Mouse (Mus musculus): ENCODE results near the gene Psmb4. TPM values are rescaled to one million over a fixed set of nuclear protein-coding genes. Genes with fewer than 3 reads are reported as not detected.

Gene Psmb4
- 348 TPM for polyA plus RNA-seq (2017; shearing (Covaris generic))

GRCm38 (mm10) chr3:94886316-94887224 lies at the start of gene Psmb4:
Gene Psmb4 (minus strand): TSS chr3:94886961.

GRCm38 (mm10) chr3:94932809-94933564 lies 46.2 kb upstream of the Psmb4 start, which contains the start of gene Selenbp1:
Gene Selenbp1 (plus strand): TSS chr3:94933056.

GRCm38 (mm10) chr3:94837183-94837890 lies 49.4 kb downstream of the Psmb4 start, which contains the start of gene Pogz:
Gene Pogz (plus strand): TSS chr3:94837567.

Other genes starting within 250 kb of the Psmb4 start
- not detected for gene Gm10972, start 243.8 kb downstream of the Psmb4 start, polyA plus RNA-seq (2017; shearing (Covaris generic))
- 3.8 TPM for gene Tuft1, start 228.1 kb downstream of the Psmb4 start, polyA plus RNA-seq (2017; shearing (Covaris generic))
- gene Selenbp2, start 193.4 kb downstream of the Psmb4 start, polyA plus RNA-seq (2017; shearing (Covaris generic)) = not detected
- not detected for gene Cgn, start 100.5 kb downstream of the Psmb4 start, polyA plus RNA-seq (2017; shearing (Covaris generic))
- 20.4 TPM for gene Pogz, start 49.4 kb downstream of the Psmb4 start, polyA plus RNA-seq (2017; shearing (Covaris generic))
- gene Selenbp1, start 46.1 kb upstream of the Psmb4 start, polyA plus RNA-seq (2017; shearing (Covaris generic)) = 6.7 TPM
- 29.7 TPM for gene Rfx5, start 67.1 kb upstream of the Psmb4 start, polyA plus RNA-seq (2017; shearing (Covaris generic))
- gene Pi4kb, start 87.8 kb upstream of the Psmb4 start, polyA plus RNA-seq (2017; shearing (Covaris generic)) = 17.1 TPM
- 96.9 TPM for gene Zfp687, start 128.5 kb upstream of the Psmb4 start, polyA plus RNA-seq (2017; shearing (Covaris generic))
- gene Psmd4, start 155.7 kb upstream of the Psmb4 start, polyA plus RNA-seq (2017; shearing (Covaris generic)) = 321 TPM
- 37.0 TPM for gene Pip5k1a, start 220.0 kb upstream of the Psmb4 start, polyA plus RNA-seq (2017; shearing (Covaris generic))
- gene Vps72, start 224.1 kb upstream of the Psmb4 start, polyA plus RNA-seq (2017; shearing (Covaris generic)) = 128 TPM
- 3.8 TPM for gene Tmod4, start 237.5 kb upstream of the Psmb4 start, polyA plus RNA-seq (2017; shearing (Covaris generic))
- gene Scnm1, start 247.1 kb upstream of the Psmb4 start, polyA plus RNA-seq (2017; shearing (Covaris generic)) = 111 TPM
- 34.8 TPM for gene Lysmd1, start 247.1 kb upstream of the Psmb4 start, polyA plus RNA-seq (2017; shearing (Covaris generic))

Data from inflammation-experienced regulatory T-cells, adult 16 weeks (primary cell).